Mouse (Mus musculus) heart, postnatal 14 days (tissue): ENCODE results near the gene Fancc. TPM values are rescaled to one million over a fixed set of nuclear protein-coding genes. Genes with fewer than 3 reads are reported as not detected.

Source experiments
- DNase-seq, 2 experiments: peaks; one replicate each; pipeline ENCODE4 v3.0.0; 2021 to 2022
- intact Hi-C: fragments of 180-260 bp; cut with DNase I; formaldehyde crosslinking; loops from one replicate; pipeline ENCODE4 v1.15.1; 2025
- total RNA-seq, 2 experiments: library from RNA; stranded (reverse); gene quantifications; 2 replicates each; pipeline ENCODE4 v1.2.3; 2021

The Fancc gene
- total RNA-seq, 2 experiments from 2014 or later: 5.0 to 6.9 TPM

GRCm38 (mm10) chr13:63520110-63520509 is 23.0 kb upstream of the Fancc start:
- DNase-seq: no peak
- intact Hi-C loops: no loop called here

GRCm38 (mm10) chr13:63516535-63516934 is 19.5 kb upstream of the Fancc start:
- intact Hi-C loops: no loop called here
- DNase-seq: no peak

DNA sequence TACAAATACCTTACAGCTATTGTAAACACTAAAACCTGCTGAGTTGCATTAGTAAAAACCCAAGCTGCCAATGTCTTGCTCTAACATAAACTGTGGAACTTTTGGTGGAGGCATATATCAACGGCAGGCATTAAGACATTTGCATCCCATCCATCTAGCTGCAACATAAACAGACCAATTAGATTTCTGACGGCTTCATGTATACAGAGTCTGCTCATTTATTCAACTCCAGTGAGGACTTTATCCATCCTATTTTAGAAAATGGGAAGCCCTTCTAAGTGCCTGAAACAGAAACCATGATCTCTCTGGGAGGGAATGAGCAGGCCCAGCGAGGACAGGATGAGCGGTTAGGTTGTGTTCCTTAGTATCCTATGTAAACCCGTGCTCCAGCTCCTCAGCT is 18.5 kb upstream of the Fancc start:
- DNase-seq: no peak
- intact Hi-C loops: no loop called here

DNA sequence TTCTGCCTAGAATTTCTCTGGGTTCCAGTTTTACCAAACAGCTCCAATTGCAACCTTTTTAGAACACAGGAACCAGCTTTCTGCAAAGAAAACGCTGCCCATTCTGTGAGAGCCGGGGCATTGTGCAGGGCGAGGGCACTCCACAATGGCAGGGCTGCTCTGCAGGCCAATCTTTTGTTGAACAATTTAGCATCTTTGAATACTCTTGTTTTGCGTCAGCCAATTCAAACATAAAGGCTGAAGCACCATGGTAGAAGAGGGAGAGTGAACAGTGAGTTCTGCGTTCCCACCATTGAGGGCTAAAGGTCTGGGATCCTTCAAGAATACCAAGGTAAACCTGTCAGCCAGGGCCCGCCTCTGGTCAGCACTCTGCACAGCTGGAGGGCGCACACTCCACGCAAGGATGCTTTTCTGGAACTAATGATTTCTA is 17.9 kb upstream of the Fancc start:
- intact Hi-C loops: no loop called here
- DNase-seq: no peak

DNA sequence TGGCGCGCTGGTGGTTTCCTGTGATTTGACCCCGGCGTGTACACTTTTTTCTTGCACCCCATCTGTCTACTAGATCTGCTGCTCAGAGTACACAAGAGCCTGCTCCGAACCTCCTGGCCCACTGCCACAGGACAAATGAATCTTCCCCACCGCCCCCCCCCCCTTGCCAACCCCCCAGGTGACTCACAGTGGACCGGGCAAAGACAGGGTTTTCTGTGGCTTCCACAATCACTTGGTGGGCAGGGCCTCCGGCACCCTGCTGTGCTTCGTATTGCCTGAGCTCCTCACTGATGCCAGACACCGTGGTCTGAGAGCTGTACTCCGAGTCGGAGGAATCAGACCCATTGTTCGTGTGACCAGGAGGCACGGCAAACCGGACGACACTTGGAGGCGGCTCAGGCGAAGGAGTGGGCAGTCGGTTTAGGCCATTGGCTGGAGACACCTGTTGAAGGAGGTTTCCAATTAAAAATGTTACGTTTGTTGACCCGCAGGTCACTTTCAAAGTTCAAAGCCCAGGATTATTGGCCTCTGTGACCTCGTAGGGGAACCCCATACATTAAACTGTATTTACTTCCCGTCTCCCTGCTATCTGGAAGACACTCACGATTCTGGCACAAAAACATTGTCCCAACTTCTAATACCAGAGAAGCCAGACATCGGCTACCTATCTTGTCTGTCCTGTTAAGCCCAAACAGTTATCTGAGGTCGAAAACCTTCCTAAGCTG is 16.5 kb upstream of the Fancc start:
- no peak for DNase-seq

DNA sequence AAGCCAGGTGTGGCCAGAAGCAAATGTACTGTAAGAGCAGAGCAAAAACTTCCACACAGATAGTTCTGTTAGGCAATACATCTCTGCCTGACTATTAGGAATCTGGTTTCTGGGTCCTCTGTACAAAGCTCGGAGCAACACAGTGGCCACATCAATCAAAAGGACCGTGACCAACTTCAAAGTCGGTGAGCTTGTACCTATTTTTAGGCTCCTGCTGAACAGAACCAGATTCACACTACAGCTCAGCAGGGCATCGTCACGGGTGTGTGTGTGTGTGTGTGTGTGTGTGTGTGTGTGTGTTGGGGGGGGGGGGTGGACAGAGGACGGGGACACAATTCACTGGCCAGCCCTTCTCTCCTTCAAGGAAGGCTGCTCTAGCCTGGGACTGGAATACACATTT is 15.3 kb upstream of the Fancc start:
- no peak for DNase-seq
- intact Hi-C loops: no loop called here

More for the DNA sequence above, 16.5 kb upstream of the Fancc start:
- intact Hi-C loops: no loop called here

GRCm38 (mm10) chr13:63507821-63508220 is 10.7 kb upstream of the Fancc start:
- no peak for DNase-seq
- intact Hi-C loops: no loop called here

DNA sequence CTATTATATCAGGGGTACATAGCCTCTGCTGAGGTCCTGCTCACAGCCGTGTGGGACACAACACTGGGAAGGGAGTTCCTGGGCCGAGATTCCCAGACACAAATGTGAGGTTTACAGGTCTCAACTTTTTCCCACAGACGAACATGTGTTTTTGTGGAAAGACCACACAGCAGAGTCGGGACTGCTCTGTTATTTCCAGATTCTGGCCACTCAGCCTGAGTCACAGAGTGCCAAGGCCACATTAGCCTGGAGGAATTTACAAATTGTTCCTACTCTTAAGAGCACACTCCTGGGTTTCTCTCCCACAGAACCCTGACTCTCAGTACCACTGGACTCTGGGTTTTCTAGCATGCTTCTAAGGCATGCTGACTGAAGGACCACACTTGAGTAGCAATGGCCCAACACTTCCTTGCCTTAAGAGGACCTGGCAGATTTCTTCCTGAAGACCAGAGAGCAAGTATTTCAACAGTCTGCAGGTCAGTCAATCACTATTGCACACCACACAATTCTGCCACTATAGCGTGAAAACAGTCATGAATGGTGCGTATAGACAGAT is 10.0 kb upstream of the Fancc start:
- intact Hi-C loops: no loop called here
- no peak for DNase-seq

DNA sequence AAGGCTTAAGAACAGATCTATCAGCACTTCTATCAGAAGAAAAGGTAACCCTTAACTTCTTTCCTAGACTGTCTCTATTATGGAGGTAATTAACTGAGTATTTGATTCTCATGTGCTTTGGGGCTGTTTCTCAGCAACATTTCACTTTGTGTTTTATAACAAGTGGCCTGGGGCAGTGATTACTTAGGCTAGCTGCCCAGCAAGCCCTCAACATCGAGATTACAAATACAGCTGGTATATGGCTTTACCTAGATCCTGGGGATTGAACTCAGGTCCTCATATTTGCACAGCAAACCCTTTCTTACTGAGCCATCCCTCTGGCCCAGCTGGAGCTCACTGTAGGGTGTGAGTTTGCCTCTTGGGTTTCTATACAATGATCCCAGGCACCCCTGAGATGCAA is 9.3 kb upstream of the Fancc start:
- intact Hi-C loops: no loop called here

GRCm38 (mm10) chr13:63502391-63502790 is 5.3 kb upstream of the Fancc start:
- no peak for DNase-seq
- intact Hi-C loops: no loop called here

More for the DNA sequence above, 9.3 kb upstream of the Fancc start:
- no peak for DNase-seq

DNA sequence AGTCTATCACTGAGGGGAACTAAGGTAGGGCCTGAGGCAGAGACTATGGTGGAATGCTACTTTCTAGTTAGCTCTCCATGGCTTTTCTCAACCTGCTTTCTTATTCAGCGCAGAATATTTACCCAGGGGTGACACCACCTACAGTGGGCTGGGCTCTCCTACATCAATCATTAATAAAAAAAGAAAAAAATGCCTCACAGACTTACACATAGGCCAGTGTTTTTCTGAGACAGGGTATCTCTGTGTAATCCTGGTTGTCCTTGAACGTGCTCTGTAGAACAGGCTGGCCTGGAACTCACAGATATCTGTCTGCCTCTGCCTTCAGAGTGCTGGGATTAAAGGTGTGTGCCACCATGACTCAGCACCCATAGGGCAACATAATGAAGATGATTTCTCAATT is 2.4 kb upstream of the Fancc start:
- DNase-seq: no peak
- intact Hi-C loops: no loop called here

- DNase-seq: no peak
- intact Hi-C loops: no loop called here
Measured at GRCm38 (mm10) chr13:63487707-63488042, 9.4 kb downstream of the Fancc start.

DNA sequence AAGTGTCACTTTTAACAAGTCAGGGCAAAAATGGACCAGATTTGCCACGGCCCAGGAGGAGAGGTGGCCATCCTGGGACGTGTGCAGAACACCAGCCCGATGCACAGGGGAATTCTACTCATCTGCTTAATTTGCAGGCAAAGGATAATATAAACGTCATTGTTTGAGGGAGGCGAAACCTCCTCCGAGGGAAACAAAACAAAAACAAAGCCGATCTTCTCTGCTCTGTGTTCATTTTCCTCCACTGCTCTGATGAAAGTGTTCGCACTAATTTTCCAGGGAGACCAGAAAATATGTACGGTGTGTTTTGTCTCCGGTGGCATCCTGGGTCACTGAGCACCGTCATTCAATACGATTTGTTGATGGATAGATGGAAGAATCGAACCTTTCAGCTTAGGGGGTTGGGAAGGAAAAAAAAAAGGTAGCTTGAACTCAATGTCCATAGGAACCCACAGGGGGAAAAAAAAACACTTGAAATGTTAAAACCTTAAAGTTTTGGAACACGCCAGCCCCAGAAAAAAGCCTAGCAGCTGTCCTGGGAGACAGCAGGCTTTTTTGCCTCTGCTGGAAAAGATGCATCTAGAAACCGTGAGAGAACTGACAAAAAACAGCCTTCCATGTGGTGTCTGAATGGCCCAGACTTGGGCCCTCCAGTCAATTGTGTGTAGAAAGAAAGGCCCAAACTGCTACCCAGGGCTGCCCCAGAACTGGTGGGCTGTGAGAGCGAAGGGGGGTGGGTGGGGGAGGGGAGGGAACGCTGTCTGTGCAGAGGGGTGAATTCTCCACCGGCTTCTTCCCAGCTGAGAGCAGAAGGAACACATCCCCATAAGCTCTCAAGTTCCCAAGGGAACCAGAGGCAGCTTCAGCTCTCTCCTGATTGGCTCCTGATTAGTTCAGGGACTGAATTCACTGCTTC is 10.0 kb downstream of the Fancc start:
- no peak for DNase-seq
- intact Hi-C loops: no loop called here

- intact Hi-C loops: no loop called here
- no peak for DNase-seq
Measured at GRCm38 (mm10) chr13:63475356-63475755, 21.7 kb downstream of the Fancc start.

GRCm38 (mm10) chr13:63452898-63453297 is 44.2 kb downstream of the Fancc start:
- no peak for DNase-seq
- intact Hi-C loops: no loop called here

- no peak for DNase-seq
- intact Hi-C loops: no loop called here
Measured at GRCm38 (mm10) chr13:63451140-63451539, 45.9 kb downstream of the Fancc start.

DNA sequence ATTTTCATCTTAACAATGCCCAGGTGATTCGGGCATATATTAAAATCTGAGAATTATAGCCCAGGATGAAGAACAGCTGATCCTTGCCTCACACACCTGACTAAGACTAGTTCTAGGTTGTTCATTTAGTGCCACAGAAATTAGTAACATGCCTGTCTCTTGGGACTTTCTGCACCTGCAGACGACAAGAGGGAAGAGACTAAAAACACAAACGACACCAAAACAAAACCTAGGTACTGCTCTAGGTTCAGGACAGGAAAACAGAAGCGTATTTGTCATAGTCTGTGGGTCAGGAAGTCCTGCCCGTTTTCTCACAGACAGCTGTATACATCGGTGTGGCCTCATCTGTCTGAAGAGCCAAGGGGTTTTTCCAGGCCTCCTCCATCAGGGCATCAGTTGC is 51.7 kb downstream of the Fancc start:
- intact Hi-C loops: no loop called here
- DNase-seq: no peak

DNA sequence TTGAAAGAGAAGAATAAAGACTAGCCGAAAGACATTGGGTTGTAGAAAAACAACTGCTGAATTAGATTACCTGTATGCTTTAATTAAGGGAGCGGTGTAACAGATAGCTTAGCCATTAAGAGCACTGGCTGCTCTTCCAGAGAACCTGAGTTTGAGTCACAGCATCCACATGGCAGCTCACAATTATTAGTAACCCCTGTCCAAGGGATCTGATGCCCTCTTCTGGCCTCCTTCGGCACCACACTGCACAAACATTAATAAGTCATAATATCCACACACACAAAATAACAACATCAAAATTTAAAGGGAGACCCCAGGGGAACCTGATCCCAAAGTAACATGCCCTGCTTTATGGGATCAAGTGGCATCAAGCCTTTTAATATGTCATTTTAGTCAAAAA is 64.3 kb downstream of the Fancc start:
- DNase-seq: peak in 1 of 2 experiments; percentile 14
- intact Hi-C loops: loop anchor here (5.0 kb wide), 3 partner anchors 135 to 730 kb away; partner anchors contain the start of genes Ercc6l2 and Habp4

- intact Hi-C loops: loop anchor here (5.0 kb wide), 3 partner anchors 135 to 730 kb away; partner anchors contain the start of genes Ercc6l2 and Habp4
- DNase-seq: no peak
Measured at GRCm38 (mm10) chr13:63431857-63432191, 65.3 kb downstream of the Fancc start.

DNA sequence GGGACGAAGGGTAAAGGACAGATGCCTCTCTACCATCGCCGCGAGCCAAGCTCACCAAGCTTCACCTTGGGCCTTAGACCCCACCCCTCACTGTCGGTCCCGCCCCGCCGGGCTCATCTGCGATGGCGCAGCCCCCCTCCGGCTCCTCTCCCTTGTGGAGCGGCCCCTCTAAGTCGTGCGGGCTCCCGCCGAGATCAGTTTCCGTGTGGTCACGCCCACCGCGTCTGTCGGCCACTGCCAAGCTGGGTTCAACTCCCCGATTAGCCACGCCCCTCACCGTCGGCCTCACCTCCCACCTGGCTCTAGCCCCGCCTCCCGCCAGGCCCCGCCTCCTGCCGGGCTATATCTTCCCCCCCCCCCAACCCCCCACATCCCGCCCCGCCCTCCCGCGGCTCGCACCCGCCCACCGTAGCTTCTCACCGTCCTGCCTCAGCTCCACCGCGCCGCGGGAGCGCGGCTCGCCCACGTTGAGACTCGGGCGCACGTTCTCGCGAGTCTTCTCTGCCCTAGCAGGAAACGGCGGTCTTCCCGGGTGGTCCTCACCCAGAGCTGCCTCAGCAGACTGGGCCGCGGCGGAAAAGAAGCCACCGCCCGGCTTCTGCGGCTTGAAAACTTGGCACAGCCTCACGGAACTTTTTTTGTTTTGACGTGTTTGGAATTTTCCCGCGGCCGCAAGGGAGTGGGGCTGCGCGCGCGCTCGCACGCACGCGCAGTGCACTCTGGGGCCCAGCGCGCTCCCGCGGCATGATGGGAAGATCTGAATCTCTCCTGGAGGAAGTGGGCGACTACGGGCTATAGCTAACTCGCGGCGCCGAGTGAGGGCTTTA is 65.8 kb downstream of the Fancc start:
- intact Hi-C loops: loop anchor here (5.0 kb wide), 3 partner anchors 136 to 731 kb away; partner anchors contain the start of genes Ercc6l2 and Habp4
- peak; percentile 92 for DNase-seq
